In the genomic region with DNA sequence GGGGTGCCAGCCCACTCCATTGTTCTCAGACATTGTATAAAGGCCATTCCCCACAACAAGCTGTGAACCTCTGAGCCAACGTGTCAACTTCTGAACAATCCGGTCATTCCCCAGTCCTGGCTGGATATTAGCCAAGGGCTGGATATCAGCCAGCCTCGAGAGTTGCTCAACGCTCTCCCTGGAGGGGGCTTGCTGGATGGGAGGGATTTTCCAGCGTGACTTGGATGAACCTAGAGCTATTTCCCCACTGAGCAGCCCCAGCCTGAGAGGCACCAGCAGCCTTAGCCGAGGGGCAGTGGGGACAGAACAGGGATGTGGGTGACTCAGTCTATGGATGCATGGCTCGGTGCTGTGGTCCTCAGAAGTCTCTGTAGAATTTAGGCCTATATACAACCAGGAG, we compare ENCODE assay signal across 8 mouse cellular contexts. TPM values are rescaled to one million over a fixed set of nuclear protein-coding genes. Genes with fewer than 3 reads are reported as not detected.
DNase-seq lines count a peak whose midpoint lies in the region; ATAC-seq and TF ChIP-seq lines count a peak whose summit lies in the region.

No protein-coding gene starts in this region.

- no peaks in the 10 kb centered on the region for H3K27me3 ChIP-seq in hindbrain, embryonic 11.5 days (ENCODE audit: control insufficient read depth, insufficient read depth, low read length)

- peak overlapping the region; percentile 12 for H3K27ac ChIP-seq in brown adipose tissue, adult 24 weeks (replicated peaks; ENCODE audit: low read depth, low read length)
- peak overlapping the region; percentile 83 for H3K27ac ChIP-seq in gastrocnemius, adult 2 months
- H3K27ac ChIP-seq in hindbrain, embryonic 11.5 days (ENCODE audit: low read depth, low read length): no peak overlapping the region

- no peak overlapping the region for H3K4me2 ChIP-seq in hindbrain, embryonic 11.5 days (replicated peaks; ENCODE audit: low read depth, low read length)

- ATAC-seq in hindbrain, embryonic 11.5 days (ENCODE audit: low FRiP score): peak; percentile 33; the same call in 1 of the 2 replicates

- no peak overlapping the region for H3K9ac ChIP-seq in hindbrain, embryonic 11.5 days (ENCODE audit: low read depth, low read length)

- H3K9me3 ChIP-seq in hindbrain, embryonic 11.5 days (ENCODE audit: control insufficient read depth, low read length): no peaks in the 10 kb centered on the region

- no peak overlapping the region for H3K4me3 ChIP-seq in brown adipose tissue, adult 24 weeks (ENCODE audit: insufficient read depth, low read depth, low read length)
- peak overlapping the region; percentile 62 for H3K4me3 ChIP-seq in gastrocnemius, adult 2 months
- H3K4me3 ChIP-seq in hindbrain, embryonic 11.5 days (ENCODE audit: low read depth, low read length): no peak overlapping the region

- no peaks in the 10 kb centered on the region for H3K36me3 ChIP-seq in hindbrain, embryonic 11.5 days (ENCODE audit: control insufficient read depth, insufficient read depth, low read length)

- peaks cover 7% of the 10 kb centered on the region; the same call in 1 of the 2 replicates for H3K4me1 ChIP-seq in brown adipose tissue, adult 24 weeks (ENCODE audit: control insufficient read depth, insufficient read depth, insufficient read length, low read length)
- no peaks in the 10 kb centered on the region; the same call in 1 of the 2 replicates for H3K4me1 ChIP-seq in hindbrain, embryonic 11.5 days (replicated peaks; ENCODE audit: control insufficient read depth, insufficient read depth, low read length)

- no peak for TF ChIP-seq CTCF in gastrocnemius, adult 2 months (IDR thresholded peaks at IDR 0.05)

- intact Hi-C loops in gastrocnemius, adult 2 months (cut with DNase I): no loop called here

- WGBS in hindbrain, embryonic 11.5 days: 29% methylated on average over 7 of the region's 7 CpGs

- peak; percentile 64 for DNase-seq in MN1 (ENCODE audit: low spot score)
- DNase-seq in gastrocnemius, adult 2 months: peak; percentile 91
- DNase-seq in hindbrain, embryonic 11.5 days (ENCODE audit: low spot score): peak; percentile 27
- DNase-seq in layer of hippocampus, postnatal 14 days (ENCODE audit: low spot score in 2 of 2): peak; percentile 36 to 57
- peak; percentile 90 for DNase-seq in lung, postnatal 14 days
- peak; percentile 90 for DNase-seq in skeletal muscle tissue, adult 2 months (ENCODE audit: low read depth, low spot score)
- no peak for DNase-seq in thymus, postnatal 0 days (ENCODE audit: low spot score)

RNA-seq across cellular contexts. Expression of gene Wnt11, which starts 51.0 kb away (rescaled TPM):
- 2.5 and 5.5 TPM in 2 replicates for polyA plus RNA-seq in brown adipose tissue, adult 24 weeks (2012; ENCODE audit: insufficient read depth, insufficient read length, missing spikeins)
- 1 to 10 TPM; 5.3 to 8.3 TPM for total RNA-seq in gastrocnemius, adult 2 months (2021)
- 3.0 and 3.5 TPM in 2 replicates for polyA plus RNA-seq in hindbrain, embryonic 11.5 days (2014; fragmentation: Nextera tagmentation; extraction: Ambion mirVana)
- 1 to 10 TPM; 2.2 to 2.8 TPM for total RNA-seq in layer of hippocampus, postnatal 14 days (2021)
- polyA plus RNA-seq in thymus, postnatal 0 days (2015; fragmentation: Nextera tagmentation; extraction: Ambion mirVana): 0.49 and 1.0 TPM in 2 replicates
